Mouse (Mus musculus) hematopoietic stem cell, adult 5-6 weeks (primary cell): Measurements from ENCODE around the gene Clec4n. TPM values are rescaled to one million over a fixed set of nuclear protein-coding genes. Genes with fewer than 3 reads are reported as not detected.
"Not testable (repeated sequence)": the region's sequence is repeated elsewhere in the genome, so short reads cannot be mapped to it uniquely, and the experiment has no call there.

Source experiments
- ATAC-seq, 2 experiments: fragments of 125-278 bp in 1 of 2; replicated peaks in 1 of 2; 2 replicates each; pipeline ENCODE4 v1.8.0; 2016 to 2017; ENCODE audit warnings: inconsistent platforms in 2 of 2, mild to moderate bottlenecking in 2 of 2, moderate number of reproducible peaks in 2 of 2, low read depth in 1 of 2, moderate TSS enrichment in 1 of 2; ENCODE audit not compliant: low FRiP score in 2 of 2, poor library complexity in 2 of 2, severe bottlenecking in 2 of 2, insufficient read depth in 1 of 2, low TSS enrichment in 1 of 2
- total RNA-seq: library from RNA; stranded (forward); fragments of 172-1452, 232-1000 nt; gene quantifications from 2 replicates; pipeline ENCODE4 v1.2.3, GENCODE M21; 2017

The Clec4n gene
- total RNA-seq, 1 experiment from 2014 or later = 0.99 TPM

DNA sequence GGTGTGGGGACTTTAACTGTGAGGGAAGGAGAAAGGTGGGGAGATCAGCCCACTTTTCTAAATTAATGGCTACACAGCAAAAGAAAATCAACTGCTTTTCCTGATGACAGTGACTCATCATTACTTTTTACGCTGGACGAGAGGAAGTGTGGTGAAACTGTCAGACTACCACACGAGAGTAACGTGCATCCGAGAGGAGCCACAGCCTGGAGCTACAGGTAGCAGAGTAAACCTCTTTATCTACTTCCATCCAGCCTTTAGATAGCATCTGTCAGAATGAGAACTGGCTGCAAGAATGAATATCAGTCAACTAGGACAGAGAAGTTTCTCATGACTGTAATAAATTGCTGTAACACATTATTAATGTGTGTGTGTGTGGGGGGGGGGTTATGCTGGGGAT lies 37.3 kb downstream of the Clec4n start:
- peak; percentile 79 to 81 for ATAC-seq

DNA sequence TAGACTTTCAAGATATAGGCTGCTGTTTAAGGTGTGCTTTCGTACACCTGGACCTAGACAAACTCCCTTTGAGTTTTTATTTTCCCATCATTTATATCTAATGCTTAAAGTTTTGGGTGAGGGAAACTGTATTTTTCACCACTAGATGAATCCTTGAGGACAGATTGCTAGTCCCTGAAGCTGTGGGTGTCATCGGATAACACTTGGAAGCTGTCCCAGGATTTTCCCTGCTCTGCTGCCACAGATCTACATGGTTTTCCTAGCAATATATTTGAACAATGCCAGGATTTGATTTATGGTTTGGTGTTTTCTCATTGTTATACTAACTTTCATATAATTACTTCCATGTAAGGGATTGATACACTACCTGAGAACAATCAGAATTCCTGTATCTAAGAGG lies 49.8 kb downstream of the Clec4n start:
- ATAC-seq = no peak

DNA sequence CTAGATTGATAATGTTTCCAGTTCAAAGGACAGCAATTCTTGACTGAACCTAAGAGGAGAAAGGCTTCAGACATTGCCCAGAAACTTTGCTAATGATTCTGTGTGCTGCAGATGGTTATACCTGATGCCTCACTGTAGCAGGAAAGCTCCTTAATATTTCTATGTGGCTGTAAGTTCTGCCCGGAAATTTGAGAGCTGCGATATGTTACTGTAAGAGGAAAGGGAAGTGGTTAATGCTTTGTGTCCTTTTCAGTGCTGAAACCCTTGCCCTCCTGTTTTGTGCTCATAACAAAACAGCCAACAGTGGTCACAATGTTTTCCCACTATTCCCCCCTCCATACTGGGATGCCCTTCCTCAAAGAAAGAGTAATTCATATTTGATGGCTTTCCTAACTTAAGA lies 56.7 kb downstream of the Clec4n start:
- ATAC-seq = peak; percentile 43 to 54; a peak in 3 of 4 replicates

DNA sequence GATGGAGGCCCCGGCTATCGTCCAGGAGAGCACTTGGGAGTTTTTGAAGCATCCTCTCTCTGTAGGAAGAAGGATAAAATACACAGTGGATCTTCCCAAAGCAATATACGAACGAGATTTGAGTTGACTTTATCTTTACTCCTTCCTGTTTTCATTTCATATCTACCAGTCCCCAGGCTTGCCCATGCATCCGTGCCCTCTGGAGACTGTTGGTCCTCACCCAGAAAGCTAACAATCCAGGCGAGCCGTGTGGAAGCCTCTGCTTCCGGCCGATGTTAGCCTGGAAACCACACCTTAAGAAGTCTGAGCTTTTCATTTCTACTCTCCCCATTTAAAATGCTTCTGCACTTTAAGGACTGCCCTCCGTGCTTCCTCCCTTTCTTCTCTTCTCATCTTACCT lies 59.3 kb downstream of the Clec4n start:
- ATAC-seq = peak; percentile 72 to 76

DNA sequence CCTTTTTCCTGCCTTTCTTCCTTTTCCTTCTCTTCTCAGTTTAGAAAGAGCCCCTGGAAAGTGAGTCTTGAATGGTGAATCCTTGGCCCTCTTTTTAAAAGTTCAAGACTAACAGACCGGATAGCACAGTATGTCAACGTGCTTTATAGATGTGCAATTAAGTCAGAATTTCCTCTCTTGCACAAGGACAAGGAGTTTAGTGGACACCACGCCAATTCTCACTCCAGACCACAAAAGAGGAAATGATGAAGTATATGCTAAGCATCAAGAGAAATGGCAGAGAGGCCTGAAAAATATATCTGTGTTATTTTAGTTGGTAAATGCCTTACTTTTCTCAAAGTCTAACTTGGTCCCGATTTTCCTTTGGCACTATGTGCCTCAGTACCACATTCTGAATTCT lies 60.1 kb downstream of the Clec4n start, which contains the start of gene Clec4e:
Gene Clec4e (minus strand): TSS at position 118 of the 400 bp plus-strand sequence.
- peak; percentile 59 to 62 for ATAC-seq

DNA sequence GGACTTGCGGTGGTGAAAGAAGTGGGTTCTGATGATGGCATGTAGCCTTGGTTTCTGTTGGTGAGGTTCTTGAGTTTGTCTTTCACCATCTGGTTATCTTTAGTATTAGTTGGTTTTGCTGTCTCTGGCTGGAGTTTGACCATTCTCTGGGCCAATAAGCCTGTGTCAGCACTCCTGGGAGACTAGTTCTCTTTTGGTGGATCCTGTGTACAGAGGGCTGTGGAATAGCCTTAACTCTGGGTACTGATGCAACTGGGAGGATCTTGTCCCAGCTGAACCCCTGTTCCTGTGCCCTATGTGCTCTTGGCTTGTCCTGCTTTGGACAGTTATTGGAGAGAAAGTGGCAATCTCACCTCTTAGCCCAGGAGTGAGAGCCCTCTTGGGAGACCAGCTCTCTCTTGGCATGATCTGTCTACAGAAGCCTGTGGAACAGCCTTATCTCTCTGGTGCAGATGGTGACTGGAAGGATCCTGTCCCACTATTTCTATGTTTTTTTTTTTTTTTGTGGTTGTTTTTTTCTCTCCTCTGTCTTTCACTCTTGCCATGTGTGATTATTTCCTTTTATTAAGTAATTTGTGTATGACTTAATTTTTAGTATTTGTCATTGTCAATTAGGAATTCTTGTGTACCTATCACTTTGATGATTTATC lies 63.2 kb downstream of the Clec4n start:
- ATAC-seq = peak; percentile 39 to 43; a peak in 2 of 4 replicates

DNA sequence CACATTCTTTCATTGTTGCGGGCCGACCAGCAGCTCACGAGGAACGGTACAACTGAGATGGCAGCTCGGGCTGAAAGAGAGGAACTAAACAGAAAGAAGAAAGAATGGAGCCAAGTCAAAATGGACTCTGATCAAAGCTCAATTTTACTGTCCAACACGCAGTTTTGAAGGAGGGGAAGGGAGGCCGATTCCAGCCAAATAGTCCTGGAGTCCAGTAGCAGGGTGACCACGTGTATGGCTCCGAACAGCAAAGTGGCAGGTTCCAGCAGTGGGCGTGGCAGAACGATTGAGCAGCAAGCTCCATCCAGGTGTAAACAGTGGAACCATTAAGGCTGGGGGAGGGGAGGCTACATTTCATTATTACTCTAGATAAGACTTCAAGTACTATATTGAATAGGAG lies 63.9 kb downstream of the Clec4n start:
- ATAC-seq = not testable (repeated sequence)

Other genes starting within 250 kb of the Clec4n start
- gene Clec4a4, start 239.5 kb upstream of the Clec4n start, total RNA-seq = not detected in 2 replicates
- gene Clec4b1, start 179.9 kb upstream of the Clec4n start, total RNA-seq = 1.0 TPM in 1 of 2 replicates, not detected in the other
- gene Clec4a2, start 123.4 kb upstream of the Clec4n start, total RNA-seq = 10.4 and 27.1 TPM in 2 replicates
- 0.89 and 4.1 TPM in 2 replicates for gene Clec4b2, start 57.0 kb upstream of the Clec4n start, total RNA-seq
- 0.35 and 4.9 TPM in 2 replicates for gene Clec4d, start 32.3 kb downstream of the Clec4n start, total RNA-seq
- gene Clec4e, start 60.0 kb downstream of the Clec4n start, total RNA-seq = 25.4 and 28.7 TPM in 2 replicates
- gene Vmn2r19, start 78.5 kb downstream of the Clec4n start, total RNA-seq = not detected in 2 replicates
- not detected in 2 replicates for gene Vmn2r20, start 188.3 kb downstream of the Clec4n start, total RNA-seq